Mouse (Mus musculus) embryonic facial prominence, embryonic 10.5 days (tissue): ENCODE data around the gene Mag. TPM values are rescaled to one million over a fixed set of nuclear protein-coding genes. Genes with fewer than 3 reads are reported as not detected.
"Not testable (repeated sequence)": the region's sequence is repeated elsewhere in the genome, so short reads cannot be mapped to it uniquely, and the experiment has no call there.

ENCODE experiments used
- DNase-seq: peaks from one replicate; pipeline ENCODE4 v3.0.0-alpha.2; 2017; ENCODE audit warnings: low spot score
- H3K27ac ChIP-seq: fragments of 300-500 bp; sonication (generic); replicated peaks from 2 replicates; pipeline ENCODE4 v1.5.1; 2016; ENCODE audit warnings: mild to moderate bottlenecking
- H3K27me3 ChIP-seq: fragments of 300-500 bp; sonication (generic); replicated peaks from 2 replicates; pipeline ENCODE4 v1.6.1; 2016; ENCODE audit warnings: low read depth, mild to moderate bottlenecking; ENCODE audit not compliant: poor library complexity, severe bottlenecking
- H3K36me3 ChIP-seq: fragments of 300-500 bp; sonication (generic); replicated peaks from 2 replicates; pipeline ENCODE4 v1.6.1; 2016; ENCODE audit warnings: mild to moderate bottlenecking, moderate library complexity
- H3K4me1 ChIP-seq: fragments of 300-500 bp; sonication (generic); 2 replicates; pipeline ENCODE4 v1.6.1; 2016
- H3K4me3 ChIP-seq: fragments of 300-500 bp; sonication (generic); 2 replicates; pipeline ENCODE4 v1.5.1; 2016; ENCODE audit warnings: mild to moderate bottlenecking, moderate library complexity
- H3K9me3 ChIP-seq: fragments of 300-500 bp; sonication (generic); 2 replicates; pipeline ENCODE4 v1.6.1; 2016; ENCODE audit warnings: mild to moderate bottlenecking
- WGBS: fragments of 180-500 bp; shearing (Covaris S2); methylation state at CpG from one replicate; pipeline ENCODE4 v1.1.7; 2016; 5-methylcytosine and 5-hydroxymethylcytosine counted together
- polyA plus RNA-seq: library from polyadenylated mRNA; unstranded; fragments of >200 nt; fragmentation: Nextera tagmentation; extraction: Ambion mirVana; gene quantifications from 2 replicates; pipeline ENCODE4 v1.2.1, GENCODE M21; 2016

Gene Mag
- polyA plus RNA-seq, 1 experiment from 2014 or later, result 0.32 TPM

DNA sequence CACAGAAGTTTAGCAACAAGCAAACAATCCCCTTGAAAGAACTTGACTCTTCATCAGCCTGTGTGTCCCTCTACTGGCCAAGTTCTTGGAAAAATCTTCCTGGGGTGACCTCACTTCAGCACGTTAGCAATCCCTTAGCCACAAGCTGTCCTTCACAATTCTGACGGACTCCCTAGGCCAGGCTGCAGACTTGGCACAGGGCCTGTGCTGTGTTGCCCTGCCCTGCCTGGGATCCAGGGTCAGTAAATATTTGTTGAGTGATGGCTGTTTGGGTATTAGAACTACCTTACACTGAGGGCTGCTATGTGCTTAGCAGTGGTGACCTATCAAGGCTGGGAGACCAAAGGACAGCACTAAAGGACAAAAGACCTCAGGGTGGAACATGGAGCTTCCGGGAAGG is 39.4 kb upstream of the Mag start:
- no peak overlapping the region for H3K4me3 ChIP-seq
- H3K27me3 ChIP-seq, result no peaks in the 10 kb centered on the region
- H3K9me3 ChIP-seq, result no peaks in the 10 kb centered on the region
- peaks cover 21% of the 10 kb centered on the region for H3K4me1 ChIP-seq
- no peak for DNase-seq
- H3K36me3 ChIP-seq, result peaks cover 74% of the 10 kb centered on the region
- H3K27ac ChIP-seq, result no peak overlapping the region
- 89% methylated on average over 3 of the region's 3 CpGs for WGBS

DNA sequence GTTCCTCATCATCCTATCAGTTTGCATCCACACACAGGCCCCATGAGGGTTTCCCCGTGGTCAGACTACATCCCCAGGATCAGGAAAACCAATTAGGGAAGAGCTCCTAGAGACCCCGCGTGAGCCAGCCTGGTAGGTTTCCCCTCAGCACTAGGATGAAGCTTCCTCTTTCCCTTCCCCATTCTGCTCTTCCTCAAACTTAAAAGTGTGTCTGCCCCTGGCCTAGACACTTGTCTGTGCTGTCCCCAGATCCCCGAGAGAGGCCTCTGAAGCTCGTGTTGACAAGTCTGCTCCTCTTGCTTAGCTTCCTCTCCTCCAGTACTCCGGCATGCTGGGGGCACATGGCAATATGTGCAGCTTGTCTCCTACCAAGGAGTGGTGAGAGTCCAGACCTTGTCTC is 38.8 kb upstream of the Mag start:
- 88% methylated on average over 6 of the region's 6 CpGs for WGBS
- peaks cover 19% of the 10 kb centered on the region for H3K4me1 ChIP-seq
- no peak overlapping the region for H3K27ac ChIP-seq
- no peak for DNase-seq
- no peaks in the 10 kb centered on the region for H3K9me3 ChIP-seq
- peaks cover 72% of the 10 kb centered on the region for H3K36me3 ChIP-seq
- no peak overlapping the region for H3K4me3 ChIP-seq
- H3K27me3 ChIP-seq, result no peaks in the 10 kb centered on the region

DNA sequence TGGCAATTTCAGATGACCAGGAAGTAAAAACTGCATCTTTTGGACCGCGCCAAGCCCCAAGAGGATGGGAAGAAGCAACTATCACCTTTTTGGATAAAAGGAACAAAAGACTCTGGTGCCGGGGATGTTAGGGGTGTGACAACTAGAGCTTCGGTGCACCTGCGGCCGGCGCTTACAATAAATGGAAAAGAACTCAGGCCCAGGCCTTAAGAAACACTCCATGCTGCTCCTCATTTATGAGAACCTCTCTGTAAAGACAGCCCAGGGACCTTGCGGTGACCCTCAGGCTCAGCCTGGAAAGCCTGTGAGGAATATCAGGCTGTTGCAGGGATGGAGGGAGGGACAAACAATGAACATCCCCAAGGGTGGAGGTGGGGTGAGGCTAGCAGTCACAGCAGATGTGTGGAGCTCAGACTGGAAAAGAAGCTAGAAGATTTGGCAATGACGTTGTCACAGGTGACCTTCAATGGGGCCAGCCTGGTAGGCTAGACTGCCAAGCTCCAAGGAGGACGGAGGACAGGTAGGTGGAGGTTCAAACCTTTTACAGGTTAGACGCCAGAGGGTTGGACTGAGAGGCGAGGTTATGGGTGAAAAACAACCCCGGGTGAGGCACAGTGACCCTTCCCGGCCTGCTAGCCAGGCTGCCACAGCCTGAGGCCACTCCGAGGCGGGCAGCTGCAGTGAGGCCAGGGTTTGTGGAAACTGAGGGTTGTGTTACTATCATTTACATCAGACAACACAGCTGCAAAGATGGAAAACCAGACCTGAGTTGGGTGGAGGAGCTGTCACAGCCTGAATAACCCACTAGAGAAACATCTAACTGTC is 38.0 kb upstream of the Mag start:
- Histone ChIP-seq H3K4me1 (peaks cover 11% of the 10 kb centered on the region), H3K27ac (no peak overlapping the region), H3K36me3 (peaks cover 71% of the 10 kb centered on the region), H3K4me3 (no peak overlapping the region), H3K27me3 (no peaks in the 10 kb centered on the region), H3K9me3 (no peaks in the 10 kb centered on the region)
- WGBS, result 90% methylated on average over 16 of the region's 16 CpGs
- no peak for DNase-seq

DNA sequence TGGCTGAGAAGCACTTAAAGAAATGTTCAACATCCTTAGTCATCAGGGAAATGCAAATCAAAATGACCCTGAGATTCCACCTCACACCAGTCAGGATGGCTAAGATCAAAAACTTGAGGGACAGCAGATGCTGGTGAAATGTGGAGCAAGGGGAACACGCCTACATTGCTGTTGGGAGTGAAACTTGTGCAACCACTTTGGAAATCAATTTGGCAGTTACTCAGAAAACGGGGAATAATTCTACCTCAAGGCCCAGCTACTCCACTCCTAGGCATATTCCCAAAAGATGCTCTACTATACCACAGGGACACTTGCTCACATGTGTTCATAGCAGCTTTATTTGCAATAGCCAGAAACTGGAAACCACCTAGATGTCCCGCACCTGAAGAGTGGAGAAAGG is 35.2 kb upstream of the Mag start:
- H3K27me3 ChIP-seq, DNase-seq, H3K4me3 ChIP-seq, H3K27ac ChIP-seq, H3K4me1 ChIP-seq, H3K9me3 ChIP-seq: not testable (repeated sequence)
- H3K36me3 ChIP-seq, result peaks cover 87% of the 10 kb centered on the region
- 89% methylated on average over 3 of the region's 3 CpGs for WGBS

DNA sequence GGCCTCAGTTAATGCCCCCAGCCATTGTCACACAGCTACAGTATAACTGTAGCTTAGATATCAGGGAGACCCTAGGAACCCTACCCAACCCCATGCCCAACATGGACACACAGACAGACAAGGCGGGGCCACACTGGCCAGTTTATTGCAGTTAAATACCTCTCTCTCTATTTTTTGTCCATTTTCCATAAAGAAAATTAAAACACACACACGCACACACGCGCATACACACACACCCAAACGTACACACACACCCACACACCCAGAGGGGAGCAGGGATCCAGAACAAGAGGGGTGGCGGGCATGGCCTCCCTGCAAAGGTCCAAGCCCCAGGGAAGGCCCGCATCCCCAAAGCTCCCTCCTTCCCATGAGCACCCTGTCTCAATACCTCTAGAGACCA is 31.2 kb upstream of the Mag start:
- H3K4me3 ChIP-seq, result no peak overlapping the region
- no peak overlapping the region for H3K27ac ChIP-seq
- WGBS, result 95% methylated on average over 7 of the region's 7 CpGs
- H3K9me3 ChIP-seq, result no peaks in the 10 kb centered on the region
- H3K27me3 ChIP-seq, result no peaks in the 10 kb centered on the region
- peaks cover 47% of the 10 kb centered on the region for H3K36me3 ChIP-seq
- no peaks in the 10 kb centered on the region for H3K4me1 ChIP-seq
- no peak for DNase-seq

DNA sequence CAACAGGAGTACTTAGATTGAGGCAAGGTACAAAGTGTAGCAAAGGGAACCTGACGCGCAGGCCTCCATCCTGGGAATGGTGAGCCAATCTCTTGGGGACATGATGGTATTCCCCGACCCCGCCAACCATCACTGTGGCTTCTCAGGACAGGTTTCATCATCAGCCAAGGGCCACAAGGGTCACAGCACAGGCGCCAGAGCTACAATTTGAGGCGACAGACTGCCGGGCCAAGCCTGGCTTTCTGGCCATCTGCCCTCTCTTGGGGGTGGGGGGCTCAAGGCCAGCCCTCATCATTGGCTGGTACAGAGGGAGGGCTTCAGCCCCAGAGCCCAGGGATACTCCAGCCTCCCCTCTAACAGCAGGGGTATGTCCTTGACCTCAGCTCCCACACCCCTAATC is 30.8 kb upstream of the Mag start:
- not testable (repeated sequence) for H3K27ac ChIP-seq, H3K9me3 ChIP-seq, H3K4me1 ChIP-seq, DNase-seq, H3K27me3 ChIP-seq, H3K4me3 ChIP-seq
- H3K36me3 ChIP-seq, result peaks cover 43% of the 10 kb centered on the region
- 90% methylated on average over 7 of the region's 7 CpGs for WGBS

DNA sequence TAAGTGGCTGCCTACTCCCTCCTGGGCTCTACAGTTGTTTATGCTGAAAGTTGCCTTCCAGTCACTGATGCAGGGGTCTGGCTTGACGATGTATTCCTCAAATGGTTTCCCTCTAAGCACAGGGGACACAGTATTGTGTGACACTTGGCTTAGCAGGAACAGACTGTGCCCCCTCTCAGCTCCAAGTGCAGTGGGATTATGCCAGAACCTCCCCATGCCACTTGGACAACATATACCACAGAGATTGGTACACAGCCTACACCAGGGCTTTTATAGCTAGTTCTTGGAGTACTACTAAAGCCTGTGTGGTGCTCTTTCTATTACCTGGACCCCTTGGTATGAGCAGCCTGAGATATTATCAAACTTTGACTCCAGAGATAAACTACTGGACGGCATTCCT is 30.0 kb upstream of the Mag start:
- H3K4me1 ChIP-seq, H3K27me3 ChIP-seq, H3K27ac ChIP-seq, DNase-seq, H3K4me3 ChIP-seq, H3K9me3 ChIP-seq: not testable (repeated sequence)
- WGBS, result 74% methylated on average over 2 of the region's 2 CpGs
- H3K36me3 ChIP-seq, result peaks cover 36% of the 10 kb centered on the region

DNA sequence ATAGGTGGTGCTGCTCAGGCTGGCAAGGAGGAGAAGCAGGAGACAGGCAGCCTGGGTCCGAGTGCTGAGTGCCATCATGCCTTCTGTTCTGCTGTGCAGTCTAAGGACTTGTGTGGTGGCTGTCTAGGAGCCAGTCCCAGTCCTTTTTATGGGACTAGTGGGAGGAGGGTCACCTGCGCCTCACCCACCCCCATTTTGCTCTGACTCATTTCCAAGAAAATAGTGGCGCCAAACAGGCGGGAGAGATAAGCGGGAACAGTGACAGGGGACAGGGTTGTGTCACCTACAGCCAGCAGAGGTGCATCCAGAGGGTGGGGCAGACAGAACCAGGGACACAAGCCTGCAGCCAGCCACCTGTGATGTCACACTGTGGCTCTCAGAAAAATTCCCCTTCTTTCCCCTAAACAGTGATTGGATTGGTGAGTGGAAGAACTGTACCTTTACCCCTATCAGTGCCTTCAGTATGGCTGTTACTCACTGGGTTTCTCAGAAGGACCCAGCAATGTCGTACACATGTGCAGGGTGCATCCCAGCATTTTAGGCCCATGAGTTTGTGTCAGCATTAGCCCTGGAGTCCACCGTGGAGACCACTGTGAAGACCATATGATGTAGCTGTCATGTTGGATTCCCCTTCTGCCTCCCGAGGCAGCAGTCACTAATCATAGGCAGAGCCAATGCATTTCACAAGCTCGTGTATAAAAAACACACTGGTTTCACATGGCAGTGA is 29.4 kb upstream of the Mag start, which contains the start of gene Hamp:
Gene Hamp (minus strand): TSS at position 124 of the 727 bp plus-strand sequence.
- H3K36me3 ChIP-seq, result peaks cover 30% of the 10 kb centered on the region
- H3K27ac ChIP-seq, result no peak within 1 kb of the TSS
- WGBS, result 69% methylated on average over 9 of the region's 9 CpGs
- H3K4me1 ChIP-seq, result no peaks in the 10 kb centered on the region
- H3K9me3 ChIP-seq, result no peaks in the 10 kb centered on the region
- H3K4me3 ChIP-seq, result no peak within 1 kb of the TSS
- DNase-seq, result no peak
- no peaks in the 10 kb centered on the region for H3K27me3 ChIP-seq

DNA sequence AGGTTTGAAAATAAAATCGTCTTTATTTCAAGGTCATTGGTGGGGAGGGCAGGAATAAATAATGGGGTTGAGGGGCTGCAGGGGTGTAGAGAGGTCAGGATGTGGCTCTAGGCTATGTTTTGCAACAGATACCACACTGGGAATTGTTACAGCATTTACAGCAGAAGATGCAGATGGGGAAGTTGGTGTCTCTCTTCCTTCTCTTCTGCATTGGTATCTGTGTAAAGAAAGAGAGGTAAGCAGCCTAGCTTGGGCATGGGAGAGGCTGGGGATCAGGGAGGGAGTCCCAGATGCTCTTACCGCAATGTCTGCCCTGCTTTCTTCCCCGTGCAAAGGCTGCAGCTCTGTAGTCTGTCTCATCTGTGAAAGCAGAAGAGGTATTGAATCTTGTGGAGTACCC is 27.7 kb upstream of the Mag start:
- not testable (repeated sequence) for H3K27ac ChIP-seq, H3K9me3 ChIP-seq, H3K4me3 ChIP-seq, H3K27me3 ChIP-seq, DNase-seq, H3K4me1 ChIP-seq
- peaks cover 19% of the 10 kb centered on the region for H3K36me3 ChIP-seq
- WGBS, result 48% methylated on average over 3 of the region's 3 CpGs

DNA sequence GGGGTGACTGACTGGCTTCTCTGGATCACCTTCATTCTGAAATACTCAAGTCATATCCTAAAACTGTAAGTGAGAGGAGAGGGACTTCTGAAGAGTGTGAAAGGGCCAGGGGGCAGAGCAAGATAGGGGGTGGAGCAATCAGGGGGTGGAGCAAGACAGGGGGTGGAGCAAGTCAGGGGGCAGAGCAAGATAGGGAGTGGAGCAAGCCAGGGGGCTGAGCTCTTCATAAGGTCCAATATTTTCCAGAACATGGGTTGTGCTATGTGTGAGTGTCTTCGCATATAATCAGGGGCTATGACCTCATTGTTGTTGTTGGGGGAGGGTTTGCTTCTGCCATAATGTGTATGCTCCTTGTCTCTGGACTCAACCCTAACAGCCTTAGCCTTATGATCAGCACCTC is 25.4 kb upstream of the Mag start:
- H3K4me3 ChIP-seq, H3K27me3 ChIP-seq, H3K9me3 ChIP-seq, DNase-seq, H3K27ac ChIP-seq, H3K36me3 ChIP-seq, H3K4me1 ChIP-seq: not testable (repeated sequence)
- 91% methylated on average over 1 of the region's 1 CpGs for WGBS

DNA sequence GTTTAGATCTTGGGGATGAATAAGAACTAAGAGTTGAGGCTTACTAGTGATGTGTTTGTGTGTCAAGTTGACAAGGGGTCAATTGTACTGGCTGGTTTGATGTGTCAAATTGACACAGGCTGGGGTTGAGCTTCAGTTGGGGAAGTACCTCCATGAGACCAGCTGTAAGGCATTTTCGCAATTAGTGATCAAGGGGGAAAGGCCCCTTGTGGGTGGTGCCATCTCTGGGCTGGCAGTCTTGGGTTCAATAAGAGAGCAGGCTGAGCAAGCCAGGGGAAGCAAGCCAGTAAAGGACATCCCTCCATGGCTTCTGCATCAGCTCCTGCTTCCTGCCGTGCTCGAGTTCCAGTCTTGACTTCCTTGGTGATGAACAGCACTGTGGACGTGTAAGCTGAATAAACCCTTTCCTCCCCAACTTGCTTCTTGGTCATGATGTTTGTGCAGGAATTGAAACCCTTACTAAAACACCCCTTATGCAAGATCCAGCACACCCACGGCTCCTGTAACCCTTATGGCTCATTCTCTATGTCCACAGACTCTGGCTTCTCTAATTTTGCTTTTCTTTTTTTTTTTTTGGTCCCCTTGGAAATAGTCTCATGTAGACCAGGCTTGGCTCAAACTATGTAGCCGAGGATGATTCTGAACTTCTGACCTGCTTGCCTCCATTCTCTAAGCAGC is 20.9 kb upstream of the Mag start:
- not testable (repeated sequence) for H3K4me3 ChIP-seq, H3K27ac ChIP-seq, H3K36me3 ChIP-seq, H3K9me3 ChIP-seq, H3K27me3 ChIP-seq, DNase-seq, H3K4me1 ChIP-seq
- 67% methylated on average over 6 of the region's 6 CpGs for WGBS

DNA sequence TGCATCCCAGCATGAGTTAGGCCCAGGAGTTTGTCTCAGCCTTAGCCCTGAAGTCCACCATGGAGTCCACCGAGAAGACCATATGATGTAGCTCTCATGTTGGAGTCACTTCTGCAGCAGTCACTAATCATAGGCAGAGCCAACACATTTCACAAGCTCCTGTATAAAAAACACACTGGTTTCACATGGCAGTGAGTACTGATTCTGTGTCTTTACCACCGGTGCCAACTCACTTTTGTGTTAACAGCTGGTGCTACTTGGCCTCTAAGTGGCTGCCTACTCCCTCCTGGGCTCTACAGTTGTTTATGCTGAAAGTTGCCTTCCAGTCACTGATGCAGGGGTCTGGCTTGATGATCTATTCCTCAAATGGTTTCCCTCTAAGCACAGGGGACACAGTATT is 9.9 kb upstream of the Mag start, which contains the start of gene Hamp2:
Gene Hamp2 (minus strand): TSS at position 101 of the 400 bp plus-strand sequence.
- not testable (repeated sequence) for H3K27me3 ChIP-seq, H3K4me3 ChIP-seq, H3K9me3 ChIP-seq, DNase-seq, H3K4me1 ChIP-seq, H3K27ac ChIP-seq, H3K36me3 ChIP-seq
- 79% methylated on average over 2 of the region's 2 CpGs for WGBS
